Mouse (Mus musculus) lung, postnatal 10 days (tissue): ENCODE data around the gene Cd68.
"Not testable (repeated sequence)": the region's sequence is repeated elsewhere in the genome, so short reads cannot be mapped to it uniquely, and the experiment has no call there.

Experiments
- DNase-seq: peaks from one replicate; pipeline ENCODE4 v3.0.0; 2021

Gene Cd68

GRCm38 (mm10) chr11:69621571-69622268 is 44.2 kb downstream of the Cd68 start, which contains the start of gene Sat2:
Sat2 (plus strand) TSS chr11:69622024.
- DNase-seq, result peak; percentile 67

- no peak for DNase-seq
These were observed 45.4 kb downstream of the Cd68 start for GRCm38 (mm10) chr11:69620394-69621081.

GRCm38 (mm10) chr11:69617805-69618204 is 48.1 kb downstream of the Cd68 start, which contains the start of gene Shbg:
Shbg (minus strand) TSS chr11:69617905.
- no peak for DNase-seq

GRCm38 (mm10) chr11:69616781-69617180 is 49.2 kb downstream of the Cd68 start:
- no peak for DNase-seq

GRCm38 (mm10) chr11:69614257-69614588 is 51.7 kb downstream of the Cd68 start:
- DNase-seq, result not testable (repeated sequence)
